Mouse (Mus musculus): ENCODE measurements at regions not wholly inside any gene's neighbourhood (a gene's known extent, or its start where the extent isn't known, plus 50 kb on each side); places are given as distances from the start of the nearest gene placed in this dataset.
A peak's percentile ranks its signal among the peaks of the same experiment; 100 is the strongest.

DNA sequence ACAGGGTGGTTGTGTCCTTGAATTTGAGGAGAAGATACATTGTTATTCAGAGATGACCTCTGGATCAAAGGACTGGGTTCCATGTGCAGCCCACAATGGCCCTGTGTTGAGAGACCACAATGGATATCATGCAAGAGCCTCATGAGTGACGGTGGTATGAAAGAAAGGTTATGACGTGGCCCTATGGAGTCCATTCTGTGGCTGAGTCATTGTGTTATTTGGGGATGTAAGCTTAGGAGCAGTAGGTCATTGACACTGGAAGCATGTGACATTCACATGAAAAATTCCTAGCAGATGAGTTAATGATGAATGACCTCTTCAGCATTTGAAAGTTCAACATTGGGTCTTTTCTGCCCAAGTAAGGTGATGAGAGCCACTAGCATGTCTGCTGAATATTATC is 849.3 kb downstream of the Ntrk3 start:
- ATAC-seq (ENCODE audit: insufficient read depth, low read depth): no peak
- no peaks in the 10 kb centered on the region for H3K27me3 ChIP-seq (ENCODE audit: control insufficient read depth, insufficient read depth, low read length)
- H3K4me2 ChIP-seq (ENCODE audit: low read depth, low read length): no peak overlapping the region
- no peak for DNase-seq (ENCODE audit: low spot score)
- TF ChIP-seq EP300 (IDR thresholded peaks at IDR 0.05; ENCODE audit: low read depth): no peak
- no peak for TF ChIP-seq CTCF (IDR thresholded peaks at IDR 0.05; ENCODE audit: low read depth)
- H3K27ac ChIP-seq (ENCODE audit: low read depth): no peak overlapping the region
- no peaks in the 10 kb centered on the region for H3K36me3 ChIP-seq (replicated peaks; ENCODE audit: control insufficient read depth, insufficient read depth, low read length)
- no peaks in the 10 kb centered on the region for H3K9me3 ChIP-seq (replicated peaks; ENCODE audit: control insufficient read depth, low read length)
- WGBS: 56% methylated on average over 2 of the region's 2 CpGs
- H3K4me1 ChIP-seq (ENCODE audit: control insufficient read depth, insufficient read depth): no peaks in the 10 kb centered on the region
- no peak overlapping the region for H3K4me3 ChIP-seq (ENCODE audit: low read depth, low read length)
- no peak overlapping the region for H3K9ac ChIP-seq (replicated peaks; ENCODE audit: low read depth, low read length)

DNA sequence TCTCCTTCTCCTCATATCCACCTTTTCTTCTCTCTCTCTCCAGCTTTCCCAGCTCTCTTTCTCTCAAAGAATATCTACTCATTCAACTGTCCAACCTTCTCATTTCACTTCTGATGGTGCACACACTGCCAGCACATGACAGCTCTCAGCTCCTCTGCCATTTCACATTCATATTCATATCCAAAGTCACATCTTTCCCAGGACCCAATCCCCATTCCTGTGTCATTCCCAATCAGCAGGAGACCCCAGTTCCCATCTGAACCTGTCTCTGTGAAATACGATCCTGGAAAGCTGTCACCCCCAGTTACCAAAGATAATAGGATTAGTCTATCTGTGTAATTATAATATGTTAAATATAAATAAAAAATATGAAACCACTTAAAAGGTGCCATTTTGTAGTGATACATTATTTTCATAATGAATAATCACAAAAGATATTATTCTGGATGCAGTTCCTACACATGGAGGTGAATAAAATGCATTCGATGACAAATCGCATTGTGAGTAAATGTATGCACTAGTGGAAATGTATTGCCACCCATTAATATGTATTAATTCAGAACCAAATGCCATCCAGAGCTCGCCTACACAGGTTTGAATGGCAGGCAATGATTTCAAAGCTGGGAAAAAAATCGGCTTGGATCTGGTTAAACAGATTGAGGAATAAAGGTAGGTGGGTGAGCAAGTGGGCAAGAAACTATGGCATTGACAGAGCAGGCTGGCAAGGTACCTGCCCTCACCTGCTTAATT is 855.0 kb downstream of the Ntrk3 start:
- no peak overlapping the region for H3K4me2 ChIP-seq (ENCODE audit: low read depth, low read length)
- H3K27me3 ChIP-seq (ENCODE audit: control insufficient read depth, insufficient read depth, low read length): no peaks in the 10 kb centered on the region
- H3K4me1 ChIP-seq (ENCODE audit: control insufficient read depth, insufficient read depth): no peaks in the 10 kb centered on the region
- H3K9me3 ChIP-seq (replicated peaks; ENCODE audit: control insufficient read depth, low read length): no peaks in the 10 kb centered on the region
- ATAC-seq (ENCODE audit: insufficient read depth, low read depth): no peak
- TF ChIP-seq EP300 (IDR thresholded peaks at IDR 0.05; ENCODE audit: low read depth) (no peak), CTCF (IDR thresholded peaks at IDR 0.05; ENCODE audit: low read depth) (no peak)
- no peak for DNase-seq (ENCODE audit: low spot score)
- H3K36me3 ChIP-seq (replicated peaks; ENCODE audit: control insufficient read depth, insufficient read depth, low read length): no peaks in the 10 kb centered on the region
- H3K27ac ChIP-seq (ENCODE audit: low read depth): no peak overlapping the region
- no peak overlapping the region for H3K9ac ChIP-seq (replicated peaks; ENCODE audit: low read depth, low read length)
- 74% methylated on average over 5 of the region's 5 CpGs for WGBS
- H3K4me3 ChIP-seq (ENCODE audit: low read depth, low read length): no peak overlapping the region

DNA sequence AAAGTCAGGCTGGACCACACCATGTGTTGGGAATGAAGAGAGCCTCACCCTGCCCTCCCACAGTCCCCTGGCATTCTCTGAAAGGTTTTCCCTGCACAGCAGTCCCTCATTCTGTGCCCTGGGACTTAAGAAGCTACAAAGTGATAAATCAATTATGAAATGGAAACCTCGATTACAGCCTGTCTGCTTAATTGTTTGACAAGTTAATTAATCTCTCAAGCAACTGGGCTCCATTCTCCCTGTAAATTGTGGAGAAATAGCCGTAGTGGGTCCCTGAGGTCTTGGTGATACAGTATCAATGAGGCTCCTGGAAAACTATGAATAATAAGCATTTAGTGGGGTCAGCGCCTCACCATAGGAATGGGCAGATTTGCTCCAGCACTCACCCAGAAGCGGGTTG is 870.3 kb downstream of the Ntrk3 start:
- TF ChIP-seq EP300 (IDR thresholded peaks at IDR 0.05; ENCODE audit: low read depth) (no peak), CTCF (IDR thresholded peaks at IDR 0.05; ENCODE audit: low read depth) (no peak)
- Histone ChIP-seq H3K4me2 (ENCODE audit: low read depth, low read length) (no peak overlapping the region), H3K4me1 (ENCODE audit: control insufficient read depth, insufficient read depth) (no peaks in the 10 kb centered on the region), H3K4me3 (ENCODE audit: low read depth, low read length) (no peak overlapping the region), H3K9me3 (replicated peaks; ENCODE audit: control insufficient read depth, low read length) (no peaks in the 10 kb centered on the region), H3K9ac (replicated peaks; ENCODE audit: low read depth, low read length) (no peak overlapping the region), H3K27me3 (ENCODE audit: control insufficient read depth, insufficient read depth, low read length) (no peaks in the 10 kb centered on the region), H3K27ac (ENCODE audit: low read depth) (no peak overlapping the region), H3K36me3 (replicated peaks; ENCODE audit: control insufficient read depth, insufficient read depth, low read length) (no peaks in the 10 kb centered on the region)
- WGBS: 61% methylated on average over 4 of the region's 4 CpGs
- no peak for DNase-seq (ENCODE audit: low spot score)
- no peak for ATAC-seq (ENCODE audit: insufficient read depth, low read depth)

DNA sequence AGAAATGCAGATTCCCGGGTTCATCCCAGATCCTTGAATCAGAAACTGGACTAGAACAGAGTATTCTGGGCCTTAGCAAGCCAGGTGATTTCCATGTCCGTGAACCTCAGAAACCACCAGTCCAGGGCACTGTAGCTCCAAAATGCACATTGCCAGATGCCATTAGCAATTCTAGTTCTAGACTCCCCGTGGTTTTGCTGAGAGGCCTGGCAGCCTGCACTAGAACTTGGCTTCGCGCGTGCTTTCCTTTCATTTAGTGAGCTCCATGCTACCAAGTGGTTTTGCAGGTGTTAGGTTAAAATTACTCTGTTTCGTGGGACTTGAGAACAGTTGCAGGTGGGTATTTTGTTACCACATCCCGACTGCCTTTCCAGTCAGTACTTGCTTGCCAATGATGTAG is 876.0 kb downstream of the Ntrk3 start:
- Histone ChIP-seq H3K36me3 (replicated peaks; ENCODE audit: control insufficient read depth, insufficient read depth, low read length) (no peaks in the 10 kb centered on the region), H3K27me3 (ENCODE audit: control insufficient read depth, insufficient read depth, low read length) (no peaks in the 10 kb centered on the region), H3K4me2 (ENCODE audit: low read depth, low read length) (no peak overlapping the region), H3K9me3 (replicated peaks; ENCODE audit: control insufficient read depth, low read length) (no peaks in the 10 kb centered on the region), H3K27ac (ENCODE audit: low read depth) (no peak overlapping the region), H3K4me3 (ENCODE audit: low read depth, low read length) (no peak overlapping the region), H3K9ac (replicated peaks; ENCODE audit: low read depth, low read length) (no peak overlapping the region), H3K4me1 (ENCODE audit: control insufficient read depth, insufficient read depth) (peaks cover 9% of the 10 kb centered on the region; the same call in 1 of the 2 replicates)
- ATAC-seq (ENCODE audit: insufficient read depth, low read depth) (no peak), DNase-seq (ENCODE audit: low spot score) (no peak)
- TF ChIP-seq CTCF (IDR thresholded peaks at IDR 0.05; ENCODE audit: low read depth) (no peak), EP300 (IDR thresholded peaks at IDR 0.05; ENCODE audit: low read depth) (no peak)
- WGBS: 79% methylated on average over 8 of the region's 8 CpGs

GRCm38 (mm10) chr7:77858436-77858835 is 879.4 kb downstream of the Ntrk3 start:
- DNase-seq (ENCODE audit: low spot score) (no peak), ATAC-seq (ENCODE audit: insufficient read depth, low read depth) (no peak)
- Histone ChIP-seq H3K4me2 (ENCODE audit: low read depth, low read length) (no peak overlapping the region), H3K4me1 (ENCODE audit: control insufficient read depth, insufficient read depth) (peaks cover 9% of the 10 kb centered on the region; the same call in 1 of the 2 replicates), H3K36me3 (replicated peaks; ENCODE audit: control insufficient read depth, insufficient read depth, low read length) (no peaks in the 10 kb centered on the region), H3K27ac (ENCODE audit: low read depth) (no peak overlapping the region), H3K4me3 (ENCODE audit: low read depth, low read length) (no peak overlapping the region), H3K9ac (replicated peaks; ENCODE audit: low read depth, low read length) (no peak overlapping the region), H3K9me3 (replicated peaks; ENCODE audit: control insufficient read depth, low read length) (no peaks in the 10 kb centered on the region), H3K27me3 (ENCODE audit: control insufficient read depth, insufficient read depth, low read length) (no peaks in the 10 kb centered on the region)
- TF ChIP-seq CTCF (IDR thresholded peaks at IDR 0.05; ENCODE audit: low read depth) (no peak), EP300 (IDR thresholded peaks at IDR 0.05; ENCODE audit: low read depth) (no peak)
- 47% methylated on average over 4 of the region's 4 CpGs for WGBS

GRCm38 (mm10) chr7:77857979-77858378 is 879.8 kb downstream of the Ntrk3 start:
- 11% methylated on average over 5 of the region's 5 CpGs for WGBS
- H3K27me3 ChIP-seq (ENCODE audit: control insufficient read depth, insufficient read depth, low read length): no peaks in the 10 kb centered on the region
- no peak overlapping the region for H3K4me3 ChIP-seq (ENCODE audit: low read depth, low read length)
- peaks cover 9% of the 10 kb centered on the region; the same call in 1 of the 2 replicates for H3K4me1 ChIP-seq (ENCODE audit: control insufficient read depth, insufficient read depth)
- TF ChIP-seq CTCF (IDR thresholded peaks at IDR 0.05; ENCODE audit: low read depth): no peak
- no peak for TF ChIP-seq EP300 (IDR thresholded peaks at IDR 0.05; ENCODE audit: low read depth)
- no peak for DNase-seq (ENCODE audit: low spot score)
- no peak overlapping the region for H3K27ac ChIP-seq (ENCODE audit: low read depth)
- no peaks in the 10 kb centered on the region for H3K9me3 ChIP-seq (replicated peaks; ENCODE audit: control insufficient read depth, low read length)
- H3K36me3 ChIP-seq (replicated peaks; ENCODE audit: control insufficient read depth, insufficient read depth, low read length): no peaks in the 10 kb centered on the region
- ATAC-seq (ENCODE audit: insufficient read depth, low read depth): no peak; the same call in 1 of the 2 replicates
- H3K9ac ChIP-seq (replicated peaks; ENCODE audit: low read depth, low read length): no peak overlapping the region
- peak overlapping the region; percentile 18; the same call in 1 of the 2 replicates for H3K4me2 ChIP-seq (ENCODE audit: low read depth, low read length)

All from heart, postnatal 0 days (tissue).